Mouse (Mus musculus) hindbrain, postnatal 0 days (tissue): ENCODE results near the gene Cep170. TPM values are rescaled to one million over a fixed set of nuclear protein-coding genes. Genes with fewer than 3 reads are reported as not detected.

Experiments used
- ATAC-seq: fragments of 200-750 bp; cut with Nextera tagmentation; 2 replicates; pipeline ENCODE4 v1.8.0; 2017; ENCODE audit warnings: mild to moderate bottlenecking, moderate TSS enrichment, moderate library complexity
- DNase-seq: peaks from one replicate; pipeline ENCODE4 v3.0.0-alpha.2; 2015; ENCODE audit warnings: low spot score
- H3K27ac ChIP-seq: fragments of 300-500 bp; sonication (generic); 2 replicates; pipeline ENCODE4 v1.5.1; 2014; ENCODE audit warnings: mild to moderate bottlenecking
- H3K27me3 ChIP-seq: fragments of 300-500 bp; sonication (generic); 2 replicates; pipeline ENCODE4 v1.6.1; 2014; ENCODE audit warnings: low read length, mixed read lengths; ENCODE audit not compliant: insufficient read depth
- H3K36me3 ChIP-seq: fragments of 300-500 bp; sonication (generic); 2 replicates; pipeline ENCODE4 v1.6.1; 2014; ENCODE audit warnings: low read length, mixed read lengths; ENCODE audit not compliant: insufficient read depth
- H3K4me1 ChIP-seq: fragments of 300-500 bp; sonication (generic); 2 replicates; pipeline ENCODE4 v1.6.1; 2014; ENCODE audit warnings: antibody characterized with exemption, low read length, mixed read lengths; ENCODE audit not compliant: insufficient read depth
- H3K4me2 ChIP-seq: fragments of 300-500 bp; sonication (generic); 2 replicates; pipeline ENCODE4 v1.6.1; 2014; ENCODE audit warnings: low read depth, mild to moderate bottlenecking, low read length, moderate library complexity, mixed read lengths
- H3K4me3 ChIP-seq: fragments of 300-500 bp; sonication (generic); 2 replicates; pipeline ENCODE4 v1.5.1; 2014; ENCODE audit warnings: low read length
- H3K9ac ChIP-seq: fragments of 300-500 bp; sonication (generic); replicated peaks from 2 replicates; pipeline ENCODE4 v1.6.1; 2014; ENCODE audit warnings: mild to moderate bottlenecking, low read length, moderate library complexity, mixed read lengths
- H3K9me3 ChIP-seq: fragments of 300-500 bp; sonication (generic); 2 replicates; pipeline ENCODE4 v1.6.1; 2016; ENCODE audit warnings: low read length, mixed read lengths
- CTCF ChIP-seq: IDR thresholded peaks from 2 replicates; pipeline ENCODE4 v1.5.1; 2016; ENCODE audit warnings: antibody characterized with exemption, control low read depth, low read depth
- WGBS: fragments of 180-500 bp; shearing (Covaris S2); extraction: QIAGEN DNeasy Blood & Tissue Kit; methylation state at CpG from one replicate; pipeline ENCODE4 v1.1.7; 2014; 5-methylcytosine and 5-hydroxymethylcytosine counted together
- polyA plus RNA-seq: library from polyadenylated mRNA; unstranded; fragments of >200 nt; fragmentation: Nextera tagmentation; extraction: Ambion mirVana; gene quantifications from 2 replicates; pipeline ENCODE4 v1.2.1, GENCODE M21; 2015
- total RNA-seq: library from RNA; depleted of rRNA; stranded (reverse); fragments of >200 nt; gene quantifications from 2 replicates; pipeline ENCODE4 v1.2.3, GENCODE M21; 2014

The Cep170 gene
- total and polyA plus RNA-seq, 2 experiments from 2014 or later = 86.1 to 132 TPM

- Histone ChIP-seq H3K4me3 (no peak overlapping the region), H3K9ac (no peak overlapping the region), H3K4me1 (no peaks in the 10 kb centered on the region), H3K9me3 (no peaks in the 10 kb centered on the region), H3K27ac (no peak overlapping the region), H3K4me2 (no peak overlapping the region), H3K27me3 (no peaks in the 10 kb centered on the region), H3K36me3 (peaks cover 11% of the 10 kb centered on the region)
- 98% methylated on average over 1 of the region's 1 CpGs for WGBS
- ATAC-seq (no peak), DNase-seq (no peak)
- no peak for TF ChIP-seq CTCF
These were observed 53.2 kb downstream of the Cep170 start for GRCm38 (mm10) chr1:176760673-176761072.

DNA sequence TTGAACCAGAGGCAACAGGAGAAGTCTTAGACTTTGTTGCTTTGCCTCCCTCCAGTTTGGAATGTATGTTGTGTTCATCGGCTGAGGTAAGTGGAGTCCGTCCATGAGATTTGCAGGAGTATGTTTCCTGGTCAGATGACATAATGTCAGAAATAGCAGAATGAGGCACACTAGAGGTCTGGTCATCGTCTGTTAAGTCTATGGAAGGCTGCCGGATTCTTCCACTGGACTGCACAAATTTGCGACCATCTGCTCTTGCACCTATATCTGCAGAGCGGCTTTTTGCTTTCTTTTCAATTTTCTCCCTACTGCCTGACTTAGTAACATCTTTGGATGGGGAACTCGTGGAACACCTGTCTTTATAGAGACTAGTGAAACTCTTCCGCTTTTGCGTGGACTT lies 58.3 kb downstream of the Cep170 start:
- 77% methylated on average over 9 of the region's 9 CpGs for WGBS
- H3K9ac ChIP-seq = no peak overlapping the region
- TF ChIP-seq CTCF = no peak
- peak; percentile 39 for DNase-seq
- no peak overlapping the region for H3K4me3 ChIP-seq
- no peaks in the 10 kb centered on the region for H3K27me3 ChIP-seq
- peaks cover 28% of the 10 kb centered on the region for H3K36me3 ChIP-seq
- ATAC-seq = no peak
- H3K4me1 ChIP-seq = no peaks in the 10 kb centered on the region
- peak overlapping the region; percentile 9; the same call in 1 of the 2 replicates for H3K27ac ChIP-seq
- H3K4me2 ChIP-seq = no peak overlapping the region
- no peaks in the 10 kb centered on the region for H3K9me3 ChIP-seq

DNA sequence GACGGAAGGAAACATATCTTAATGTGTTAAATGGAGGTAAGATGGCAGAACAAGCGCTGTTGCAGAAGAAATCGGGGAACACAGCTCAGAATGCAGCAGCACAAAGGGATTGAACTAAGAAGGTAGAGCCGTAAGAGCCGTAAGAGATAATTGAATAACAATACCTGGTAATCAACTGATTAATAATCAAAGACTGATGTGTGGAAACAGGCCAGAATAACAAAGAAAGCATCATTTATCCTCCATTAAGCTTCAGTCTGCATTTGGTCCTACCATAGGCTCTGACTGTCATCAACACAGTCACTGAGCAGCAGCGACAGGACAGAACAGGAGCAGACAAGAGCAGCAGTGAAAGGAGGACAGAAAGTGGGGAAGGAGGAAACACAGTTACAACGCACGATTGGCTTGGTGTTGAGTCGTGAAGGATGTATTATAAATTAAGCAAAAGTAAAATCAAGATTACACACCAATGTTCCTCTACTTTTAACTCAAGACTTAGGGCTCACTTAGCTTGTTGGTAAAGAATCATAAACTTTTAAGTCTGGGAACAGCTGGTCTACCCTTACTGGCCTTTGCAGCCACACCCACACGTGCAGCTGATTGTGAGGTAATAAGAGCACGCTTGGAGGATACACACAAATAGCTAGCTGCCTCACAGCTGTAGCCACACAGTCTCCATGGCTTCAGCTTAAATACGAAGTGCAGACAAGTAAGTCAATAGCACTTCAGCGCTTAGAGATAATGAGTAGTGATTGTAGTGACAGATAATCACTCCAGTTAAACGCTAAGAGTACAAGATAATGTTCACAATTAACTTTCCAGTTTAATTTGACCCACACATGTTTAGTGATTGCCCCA lies 59.8 kb downstream of the Cep170 start:
- Histone ChIP-seq H3K9me3 (no peaks in the 10 kb centered on the region), H3K9ac (no peak overlapping the region), H3K4me1 (no peaks in the 10 kb centered on the region), H3K4me2 (no peak overlapping the region), H3K27me3 (no peaks in the 10 kb centered on the region), H3K36me3 (peaks cover 28% of the 10 kb centered on the region), H3K27ac (no peak overlapping the region), H3K4me3 (no peak overlapping the region)
- no peak for TF ChIP-seq CTCF
- ATAC-seq (no peak; the same call in 1 of the 2 replicates), DNase-seq (no peak)
- 68% methylated on average over 14 of the region's 14 CpGs for WGBS

DNA sequence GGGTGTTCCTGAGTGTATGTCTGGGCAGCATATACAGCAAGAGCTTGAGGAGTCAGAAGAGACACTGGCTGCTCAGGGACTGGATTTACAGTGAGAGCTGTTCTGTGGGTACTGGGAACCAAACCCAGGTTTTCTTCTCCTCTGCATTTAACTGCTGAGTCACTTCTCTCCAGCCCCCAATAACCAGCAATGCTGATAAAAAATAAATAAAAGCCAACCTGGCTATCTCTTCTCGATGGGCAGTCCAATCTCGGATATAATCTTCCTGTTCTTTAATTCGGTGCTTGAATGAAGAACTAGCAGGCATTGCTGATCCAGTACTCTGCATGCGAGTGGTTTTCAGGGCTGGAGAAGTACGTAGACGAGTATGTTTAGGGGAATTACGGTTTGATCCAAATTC lies 64.2 kb downstream of the Cep170 start:
- Histone ChIP-seq H3K9me3 (no peaks in the 10 kb centered on the region), H3K4me2 (no peak overlapping the region), H3K9ac (no peak overlapping the region), H3K27ac (no peak overlapping the region), H3K4me1 (no peaks in the 10 kb centered on the region), H3K27me3 (no peaks in the 10 kb centered on the region), H3K36me3 (peaks cover 9% of the 10 kb centered on the region; the same call in 1 of the 2 replicates), H3K4me3 (no peak overlapping the region)
- DNase-seq (no peak), ATAC-seq (no peak)
- 93% methylated on average over 7 of the region's 7 CpGs for WGBS
- no peak for TF ChIP-seq CTCF

GRCm38 (mm10) chr1:176732834-176733233 lies 81.0 kb downstream of the Cep170 start:
- Histone ChIP-seq H3K27ac (no peak overlapping the region), H3K27me3 (no peaks in the 10 kb centered on the region), H3K9me3 (no peaks in the 10 kb centered on the region), H3K4me2 (no peak overlapping the region), H3K9ac (no peak overlapping the region), H3K4me1 (no peaks in the 10 kb centered on the region), H3K36me3 (peaks cover 38% of the 10 kb centered on the region; the same call in 1 of the 2 replicates), H3K4me3 (no peak overlapping the region)
- WGBS = 92% methylated on average over 2 of the region's 2 CpGs
- DNase-seq = no peak
- no peak for ATAC-seq
- no peak for TF ChIP-seq CTCF

DNA sequence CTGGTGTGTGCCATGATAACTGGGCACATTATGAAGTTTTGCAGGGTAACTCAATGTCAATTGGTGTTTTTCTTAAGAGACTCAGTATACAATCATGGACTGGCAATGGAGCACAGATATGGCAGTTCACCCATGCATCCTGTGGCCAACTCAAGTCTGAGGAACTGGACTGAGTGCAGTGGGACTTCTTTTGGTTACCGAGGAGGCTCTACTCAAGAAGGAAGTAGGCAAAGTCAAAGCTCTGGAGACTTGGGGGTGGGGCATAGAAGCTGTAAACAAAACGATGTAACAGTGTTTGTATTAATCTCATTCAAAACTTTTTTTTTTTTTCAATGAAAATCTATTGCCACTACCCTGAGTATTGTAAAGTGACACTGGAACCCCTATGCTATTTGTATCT lies 83.3 kb downstream of the Cep170 start:
- Histone ChIP-seq H3K27me3 (no peaks in the 10 kb centered on the region), H3K4me2 (no peak overlapping the region), H3K27ac (no peak overlapping the region), H3K9ac (no peak overlapping the region), H3K9me3 (no peaks in the 10 kb centered on the region), H3K4me1 (no peaks in the 10 kb centered on the region), H3K4me3 (no peak overlapping the region), H3K36me3 (peaks cover 33% of the 10 kb centered on the region; the same call in 1 of the 2 replicates)
- no peak for DNase-seq
- no peak for ATAC-seq
- 87% methylated on average over 2 of the region's 2 CpGs for WGBS
- TF ChIP-seq CTCF = no peak

- Histone ChIP-seq H3K4me2 (no peak overlapping the region), H3K9ac (no peak overlapping the region), H3K9me3 (no peaks in the 10 kb centered on the region), H3K4me3 (no peak overlapping the region), H3K27me3 (no peaks in the 10 kb centered on the region), H3K27ac (no peak overlapping the region), H3K36me3 (peaks cover 18% of the 10 kb centered on the region; the same call in 1 of the 2 replicates), H3K4me1 (no peaks in the 10 kb centered on the region)
- no peak for DNase-seq
- ATAC-seq = no peak
- WGBS = 93% methylated on average over 2 of the region's 2 CpGs
- TF ChIP-seq CTCF = no peak
These were observed 86.5 kb downstream of the Cep170 start for GRCm38 (mm10) chr1:176727372-176727771.
